Mouse (Mus musculus): ENCODE data around the gene Rubcn. TPM values are rescaled to one million over a fixed set of nuclear protein-coding genes. Genes with fewer than 3 reads are reported as not detected.

Rubcn gene
- polyA plus RNA-seq, 1 experiment from 2014 or later = 10.0 TPM

Other genes with a start within 250 kb of the Rubcn start
- 20.1 and 23.5 TPM in 2 replicates for gene Tnk2, start 233.9 kb downstream of the Rubcn start, polyA plus RNA-seq (2015; fragmentation: Nextera tagmentation; extraction: Ambion mirVana)
- 0.24 and 0.56 TPM in 2 replicates for gene Muc4, start 141.9 kb downstream of the Rubcn start, polyA plus RNA-seq (2015; fragmentation: Nextera tagmentation; extraction: Ambion mirVana)
- 0.10 and 0.13 TPM in 2 replicates for gene Muc20, start 80.3 kb downstream of the Rubcn start, polyA plus RNA-seq (2015; fragmentation: Nextera tagmentation; extraction: Ambion mirVana)
- gene Smbd1, start 67.3 kb downstream of the Rubcn start, polyA plus RNA-seq (2015; fragmentation: Nextera tagmentation; extraction: Ambion mirVana) = 0.29 TPM in 1 of 2 replicates, not detected in the other
- 82.7 and 84.2 TPM in 2 replicates for gene Fyttd1, start 266 bp downstream of the Rubcn start, polyA plus RNA-seq (2015; fragmentation: Nextera tagmentation; extraction: Ambion mirVana)
- gene Lrch3, start 36.3 kb upstream of the Rubcn start, polyA plus RNA-seq (2015; fragmentation: Nextera tagmentation; extraction: Ambion mirVana) = 18.3 and 21.5 TPM in 2 replicates
- 1.4 and 1.6 TPM in 2 replicates for gene Iqcg, start 178.5 kb upstream of the Rubcn start, polyA plus RNA-seq (2015; fragmentation: Nextera tagmentation; extraction: Ambion mirVana)
- 1,296 and 1,346 TPM in 2 replicates for gene Rpl35a, start 178.7 kb upstream of the Rubcn start, polyA plus RNA-seq (2015; fragmentation: Nextera tagmentation; extraction: Ambion mirVana)
- 0.76 and 0.88 TPM in 2 replicates for gene Lmln, start 184.8 kb upstream of the Rubcn start, polyA plus RNA-seq (2015; fragmentation: Nextera tagmentation; extraction: Ambion mirVana)

Measured in thymus, postnatal 0 days (tissue).